Mouse (Mus musculus) c-Kit-positive CD71-negative TER-119-negative erythroid progenitor cells, embryonic 14.5 days (primary cell): ENCODE data around the gene Ptbp3.

ENCODE experiments used
- DNase-seq: peaks from one replicate; pipeline ENCODE4 v3.0.0-alpha.2; 2013; ENCODE audit warnings: low read depth

The Ptbp3 gene

DNA sequence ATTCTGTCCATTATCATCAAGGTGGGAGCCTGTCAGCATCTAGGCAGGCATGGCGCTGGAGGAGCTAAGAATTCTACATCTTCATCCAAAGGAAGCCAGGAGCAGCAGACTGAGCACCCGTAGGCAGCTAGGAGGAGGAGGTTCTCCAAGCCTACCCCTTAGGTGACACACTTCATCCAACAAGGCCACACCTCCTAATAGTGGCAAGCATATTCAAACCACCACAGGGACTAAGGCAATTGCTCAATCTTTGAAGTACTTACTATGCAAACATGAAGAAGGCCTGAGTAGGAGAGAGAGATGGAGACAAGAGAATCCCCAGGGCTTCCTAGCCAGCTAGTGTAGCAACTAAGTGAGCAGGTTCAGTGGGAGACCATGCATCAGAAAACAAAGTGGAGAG, 58.1 kb downstream of the Ptbp3 start:
- DNase-seq = no peak

DNA sequence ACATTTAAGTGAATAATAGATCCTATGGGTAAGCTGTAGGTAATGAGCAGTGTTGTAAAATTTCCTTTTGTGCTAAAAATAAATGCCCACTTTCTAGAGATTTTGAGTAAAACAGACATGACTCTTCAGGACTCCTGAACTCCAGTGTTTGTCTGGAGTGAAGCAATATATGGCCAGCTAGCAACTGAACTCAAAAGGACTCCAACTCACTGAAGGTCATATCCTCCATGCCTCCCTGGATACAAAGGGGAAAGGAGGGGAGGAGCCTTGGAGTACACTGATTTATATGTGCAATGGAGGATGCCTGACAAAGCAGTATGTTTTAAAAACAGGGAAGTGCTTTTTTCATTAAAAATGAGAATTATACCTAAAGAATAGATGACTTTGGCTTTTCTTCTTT, 77.9 kb downstream of the Ptbp3 start:
- DNase-seq = no peak

DNA sequence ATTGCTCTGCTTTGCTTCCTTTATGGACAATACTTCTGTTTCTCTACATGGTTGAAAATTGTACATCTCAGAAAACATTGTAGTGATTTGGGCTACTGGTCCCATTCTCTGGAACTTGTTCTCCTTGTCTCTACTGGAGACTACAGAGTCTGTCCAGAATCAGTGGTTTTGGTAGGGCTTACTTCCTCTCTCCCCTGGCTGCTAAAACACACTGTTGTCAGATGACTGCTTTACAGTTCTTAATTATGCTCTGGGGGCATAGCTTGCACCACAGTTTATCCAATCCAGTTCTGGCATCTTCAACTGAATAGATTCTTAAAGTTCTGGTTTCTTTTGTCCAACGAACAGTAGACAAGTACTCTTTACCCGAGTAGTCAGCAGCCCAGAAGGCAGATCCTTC, 83.7 kb downstream of the Ptbp3 start:
- no peak for DNase-seq

DNA sequence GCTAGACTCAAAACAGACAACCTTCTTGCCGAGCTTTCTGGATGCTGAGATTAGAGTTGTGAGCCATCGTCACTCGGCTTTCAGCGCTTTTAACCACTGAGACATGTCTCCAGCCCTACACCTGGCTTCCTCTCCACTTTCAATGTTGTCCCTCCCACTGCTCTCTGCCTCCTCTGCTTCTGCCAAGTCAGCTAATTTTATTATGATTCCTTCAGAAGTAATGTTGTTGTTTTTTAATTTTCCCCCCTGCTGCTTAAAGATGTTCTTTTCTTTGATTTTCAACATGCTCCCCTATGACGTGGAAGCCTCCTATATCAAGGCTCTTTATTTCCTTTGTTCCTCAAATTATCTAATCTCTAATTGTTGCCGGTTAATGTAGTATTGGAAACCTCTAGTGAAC, 84.5 kb downstream of the Ptbp3 start:
- DNase-seq = no peak

DNA sequence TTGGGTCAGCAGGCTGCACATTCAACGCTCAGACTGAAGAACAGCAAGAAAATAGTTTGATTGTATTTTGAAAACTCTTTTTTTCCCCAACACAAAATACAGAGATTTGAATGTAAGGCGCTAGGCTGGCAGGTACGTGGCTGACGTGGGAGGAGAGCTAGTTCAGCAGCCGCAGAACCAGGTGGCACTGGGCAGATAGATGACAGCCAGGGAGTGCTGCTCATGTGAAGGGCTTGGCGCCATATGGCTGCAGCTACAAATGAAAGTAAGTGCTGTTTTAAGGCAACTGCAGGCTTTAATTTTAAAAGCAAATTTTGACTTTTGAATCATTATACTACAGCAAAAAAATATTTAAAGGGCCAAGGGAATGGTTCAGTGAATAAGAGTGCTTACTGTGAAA, 86.7 kb downstream of the Ptbp3 start:
- no peak for DNase-seq

DNA sequence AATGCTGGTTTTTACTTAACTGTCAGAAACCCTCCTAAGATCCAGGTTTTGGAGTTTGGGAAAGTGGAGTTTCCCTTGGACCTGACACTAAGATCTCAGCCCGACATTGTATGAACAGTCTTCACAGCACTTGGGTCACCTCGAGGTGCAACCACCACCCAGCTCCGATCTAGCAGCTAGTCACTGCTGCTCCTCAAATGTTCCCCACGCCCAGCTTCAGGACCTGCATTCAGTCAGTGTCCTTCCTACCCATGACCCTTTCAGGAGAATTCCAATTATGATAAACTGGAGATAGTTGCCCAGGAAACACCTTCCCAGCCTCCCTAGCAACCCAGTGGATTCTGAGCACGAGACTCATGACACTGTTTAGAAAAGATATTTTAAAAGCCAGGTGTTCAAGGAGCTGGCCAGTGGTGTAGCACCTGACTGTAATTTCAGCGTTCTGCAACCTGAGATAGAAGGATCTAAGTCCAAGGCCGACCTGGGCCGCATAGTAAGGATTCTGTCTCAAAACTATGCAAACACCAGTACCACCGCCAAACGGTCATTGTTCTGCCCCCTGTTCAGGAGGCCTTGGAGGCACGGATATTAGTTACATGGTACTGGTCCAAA, 87.9 kb downstream of the Ptbp3 start:
- no peak for DNase-seq

DNA sequence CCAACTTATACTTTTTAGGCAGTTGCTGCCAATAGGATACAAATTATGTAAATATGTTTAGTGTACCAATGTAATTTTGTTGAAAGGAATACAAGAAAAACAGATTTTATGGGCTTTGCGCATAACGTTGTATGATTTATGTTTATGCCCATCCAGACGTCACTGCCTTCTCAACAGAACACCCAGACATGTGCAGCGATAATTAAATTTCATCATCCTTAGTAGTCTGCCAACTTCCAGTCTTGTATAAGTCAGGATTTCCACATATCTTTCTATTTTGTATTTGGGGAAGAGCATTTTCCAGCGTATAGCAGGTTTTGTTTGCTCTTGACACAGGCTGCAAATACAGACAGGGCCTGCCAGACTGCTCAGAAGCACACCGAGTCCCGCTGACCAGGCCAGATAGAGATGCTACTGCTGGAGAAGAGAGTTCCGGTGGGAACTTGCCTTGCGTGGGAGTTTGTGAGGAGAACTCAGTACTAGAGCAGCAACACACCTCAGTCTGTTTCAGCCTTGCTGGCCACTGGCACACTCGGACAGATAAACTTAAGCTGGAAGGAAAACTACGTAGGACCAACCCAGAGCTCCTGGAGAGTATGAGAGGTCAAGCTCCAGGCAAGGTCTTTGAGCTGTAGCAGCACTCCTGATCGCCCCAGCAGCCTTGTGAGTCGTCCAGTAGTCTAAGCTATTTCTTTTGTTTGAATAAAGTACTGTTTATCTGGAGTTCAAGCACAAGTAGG, 89.8 kb downstream of the Ptbp3 start:
- no peak for DNase-seq

DNA sequence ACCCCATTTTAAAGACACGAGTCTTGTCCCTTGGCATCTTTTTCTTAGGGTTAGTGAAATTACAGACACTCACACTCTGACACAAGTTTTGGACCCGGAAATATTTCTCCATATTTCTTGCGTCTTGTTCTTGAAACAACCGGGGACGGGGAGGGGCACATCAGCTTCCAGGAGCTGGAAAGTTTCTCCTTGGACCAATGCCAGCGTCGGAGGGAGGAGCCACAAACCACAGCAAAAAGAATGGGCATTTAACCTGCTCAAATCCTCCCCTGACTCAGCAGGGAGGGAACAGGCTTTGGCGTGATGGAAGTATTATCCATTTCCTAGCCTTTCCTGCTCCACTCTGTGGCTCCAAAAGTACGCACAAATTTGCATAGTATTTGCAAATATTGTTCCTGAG, 91.2 kb downstream of the Ptbp3 start:
- no peak for DNase-seq

DNA sequence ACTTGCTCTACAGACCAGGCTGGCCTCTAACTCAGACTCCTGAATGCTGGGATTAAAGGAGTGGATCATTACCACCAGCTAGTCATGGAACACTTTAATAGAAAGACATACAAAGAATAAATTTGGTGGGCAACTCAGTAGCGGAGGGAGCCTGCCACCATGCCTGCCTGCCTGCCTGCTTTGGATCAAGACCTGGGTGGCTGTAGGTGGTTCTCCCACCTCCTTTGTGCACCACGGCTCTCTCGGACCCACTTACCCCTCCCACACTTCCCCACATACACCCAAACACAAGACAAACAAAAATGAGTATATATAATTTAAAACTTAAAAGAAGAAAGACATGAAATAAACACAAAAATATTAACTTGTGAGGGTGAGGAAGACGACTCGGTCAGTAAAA, 92.1 kb downstream of the Ptbp3 start:
- DNase-seq = no peak

DNA sequence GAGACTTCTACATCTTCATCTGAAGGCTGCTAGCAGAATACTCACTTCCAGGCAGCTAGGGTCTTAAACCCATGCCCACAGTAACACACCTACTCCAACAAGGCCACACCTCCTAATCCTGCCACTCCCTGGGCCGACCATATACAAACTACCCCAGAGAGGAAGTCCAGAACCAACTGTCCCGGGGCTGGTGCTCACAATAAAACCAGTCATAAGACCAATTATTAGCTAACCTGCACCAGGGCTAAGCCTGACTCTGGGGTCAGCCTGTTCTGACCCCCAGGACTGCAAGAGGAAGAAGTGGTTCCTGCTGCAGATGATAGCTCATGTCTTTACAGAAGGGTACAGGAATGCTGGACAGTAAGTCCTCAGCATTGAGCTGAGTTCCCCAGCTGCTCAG, 93.7 kb downstream of the Ptbp3 start:
- no peak for DNase-seq

DNA sequence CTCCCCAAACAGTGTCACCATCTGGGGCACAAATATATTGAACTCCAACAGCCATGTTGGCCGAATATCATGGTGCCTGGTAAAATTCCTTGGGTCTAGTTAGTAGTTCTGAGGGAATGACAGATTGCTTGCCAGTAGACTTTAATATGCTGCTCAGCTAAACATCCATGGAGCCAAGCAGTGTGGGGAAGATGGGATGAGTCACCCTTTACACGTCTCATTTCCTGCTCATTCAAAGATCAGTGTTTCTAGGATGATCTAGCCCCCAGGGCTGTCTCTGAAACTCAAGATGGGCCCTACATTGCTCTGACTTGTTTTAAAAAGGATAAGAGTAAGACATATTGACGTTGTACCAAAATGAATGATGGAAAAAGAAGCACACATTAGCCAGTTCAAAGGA, 95.1 kb downstream of the Ptbp3 start:
- DNase-seq = no peak

DNA sequence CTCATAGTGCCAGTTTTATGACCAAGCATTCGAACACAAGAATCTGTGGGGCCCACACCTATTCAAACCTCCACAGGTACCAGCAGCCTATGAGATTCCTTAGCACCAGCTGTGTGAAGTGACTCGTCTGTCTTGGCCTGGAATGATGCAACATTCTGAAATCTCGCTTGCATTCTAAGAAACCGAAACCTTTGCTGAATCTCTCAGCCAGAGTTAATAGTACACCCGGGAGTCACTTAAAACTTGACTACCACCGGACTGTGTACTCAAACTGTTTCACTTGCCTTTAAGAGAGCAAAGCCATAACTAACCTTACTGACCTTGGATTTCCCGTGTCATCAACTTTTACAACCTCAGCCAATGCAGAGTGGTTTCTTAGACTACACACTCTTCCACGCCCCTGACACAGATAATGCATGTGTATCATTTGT, 96.6 kb downstream of the Ptbp3 start:
- DNase-seq = no peak

DNA sequence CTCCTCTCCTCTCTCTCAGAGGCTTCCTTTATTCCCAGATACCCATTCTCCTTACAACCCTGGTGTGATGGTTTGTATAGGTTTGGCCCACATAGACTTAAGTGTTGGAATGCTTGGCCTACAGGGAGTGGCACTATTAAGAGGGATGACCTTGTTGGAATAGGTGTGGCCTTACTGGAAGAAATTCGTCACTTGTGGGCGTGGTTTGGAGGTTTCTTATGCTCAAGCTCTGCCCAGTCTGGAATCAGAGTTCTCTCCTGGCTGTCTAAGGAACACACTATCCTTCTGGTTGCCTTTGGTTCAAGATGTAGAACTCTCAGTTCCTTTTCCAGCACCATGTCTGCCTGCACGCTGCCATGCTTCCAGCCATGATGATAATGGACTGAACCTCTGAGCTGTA, 98.3 kb downstream of the Ptbp3 start:
- no peak for DNase-seq

DNA sequence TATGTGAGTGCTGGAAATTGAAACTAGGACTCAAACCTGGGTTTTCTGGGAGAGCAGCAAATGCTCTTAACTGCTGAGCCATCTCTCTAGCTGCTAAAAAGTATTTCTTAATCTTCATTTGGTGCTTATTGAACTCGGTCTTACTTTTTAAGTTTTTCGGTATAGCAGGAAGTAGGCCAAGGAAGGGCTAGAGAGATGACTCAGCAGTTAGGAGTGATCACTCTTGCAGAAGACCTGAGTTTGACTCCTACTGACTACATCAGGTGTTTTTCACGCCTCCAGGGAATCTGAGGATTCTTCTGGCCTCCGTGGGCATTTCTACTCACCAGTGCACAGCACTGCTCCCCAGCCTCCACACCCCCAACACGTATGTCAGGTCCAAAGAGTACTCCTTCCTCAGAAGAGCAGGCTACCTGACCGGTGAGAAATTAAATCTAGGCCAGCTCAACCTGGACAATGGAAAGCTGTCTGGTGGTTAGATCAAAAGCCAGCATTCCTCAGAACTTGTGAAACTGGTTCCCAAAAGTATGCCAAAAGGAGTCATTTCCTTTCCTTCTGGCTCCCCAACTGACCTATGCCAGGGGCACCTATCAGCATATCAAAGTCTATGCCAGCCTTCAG, 98.8 kb downstream of the Ptbp3 start:
- no peak for DNase-seq

DNA sequence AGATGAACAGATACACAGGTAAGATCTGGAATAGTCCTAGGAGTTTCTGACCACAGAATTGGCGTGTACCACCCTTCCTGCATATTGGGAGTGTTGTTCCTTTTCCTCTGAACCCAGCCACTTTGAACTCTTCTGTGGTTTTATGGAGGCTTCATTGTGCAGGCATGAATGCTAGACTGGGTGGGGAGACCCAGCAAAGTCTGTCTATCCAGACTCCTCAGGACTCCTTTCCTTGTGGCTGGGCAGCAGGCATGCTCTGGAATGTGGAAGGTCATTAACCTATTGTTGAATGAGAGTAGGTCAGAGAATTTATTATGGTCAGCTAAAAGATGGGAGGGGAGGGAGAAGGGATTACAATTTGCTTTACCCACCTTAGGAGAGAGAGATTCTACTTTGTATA, 101.9 kb downstream of the Ptbp3 start:
- DNase-seq = no peak

DNA sequence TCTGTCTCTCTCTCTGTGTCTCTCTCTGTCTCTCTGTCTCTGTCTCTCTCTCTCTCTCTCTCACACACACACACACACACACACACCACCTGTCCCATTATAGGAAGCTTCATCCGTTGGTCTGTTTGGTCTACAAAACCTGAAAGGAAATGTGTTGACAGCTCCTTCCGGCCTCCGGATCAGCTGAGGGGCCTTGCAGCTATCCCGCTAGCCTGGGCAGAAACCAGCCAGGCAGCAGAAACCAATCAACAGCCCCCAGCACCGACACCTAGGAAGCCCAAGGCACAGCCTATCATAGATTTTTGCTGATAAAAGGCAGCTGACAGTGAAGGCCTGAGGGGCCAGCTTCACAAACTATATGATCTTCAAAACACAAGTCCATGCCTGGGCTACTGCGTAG, 103.6 kb downstream of the Ptbp3 start:
- DNase-seq = no peak

DNA sequence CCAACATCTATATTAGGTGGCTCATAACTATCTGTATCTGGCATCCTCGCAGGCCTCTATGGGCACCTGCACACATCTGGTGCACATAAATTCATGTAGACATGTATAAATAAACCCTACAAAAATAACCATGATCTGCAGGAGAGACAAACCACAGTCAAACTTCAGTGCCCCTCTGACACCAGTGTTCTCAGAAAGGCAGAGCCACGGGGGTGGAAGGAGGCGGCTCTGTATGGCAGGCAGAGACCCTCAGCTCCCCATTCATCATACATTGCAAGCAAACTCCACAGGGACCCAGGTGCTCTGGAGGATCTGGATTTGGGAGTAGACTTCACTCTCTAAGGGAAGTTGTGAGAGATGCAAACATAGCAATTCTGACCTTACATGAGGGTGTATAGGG, 104.2 kb downstream of the Ptbp3 start:
- DNase-seq = no peak

DNA sequence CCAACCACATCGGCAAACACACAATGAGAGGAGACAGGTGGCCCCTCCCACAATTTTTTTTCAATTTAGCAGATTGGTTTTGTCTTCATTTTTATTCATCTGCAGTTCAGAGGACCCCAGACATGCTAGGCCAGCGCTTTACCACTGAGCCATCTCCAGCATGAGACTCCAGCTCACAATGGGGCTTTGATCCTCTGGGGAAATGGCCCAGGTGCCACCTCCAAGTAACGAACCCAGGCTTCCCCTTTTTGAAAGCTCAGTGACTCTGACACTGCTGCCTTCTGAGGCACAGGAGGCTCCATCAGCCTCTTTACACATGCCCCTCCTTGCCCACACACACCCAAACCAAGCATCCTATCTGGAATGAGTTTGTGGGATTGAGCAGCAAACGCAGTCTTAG, 105.1 kb downstream of the Ptbp3 start:
- no peak for DNase-seq

DNA sequence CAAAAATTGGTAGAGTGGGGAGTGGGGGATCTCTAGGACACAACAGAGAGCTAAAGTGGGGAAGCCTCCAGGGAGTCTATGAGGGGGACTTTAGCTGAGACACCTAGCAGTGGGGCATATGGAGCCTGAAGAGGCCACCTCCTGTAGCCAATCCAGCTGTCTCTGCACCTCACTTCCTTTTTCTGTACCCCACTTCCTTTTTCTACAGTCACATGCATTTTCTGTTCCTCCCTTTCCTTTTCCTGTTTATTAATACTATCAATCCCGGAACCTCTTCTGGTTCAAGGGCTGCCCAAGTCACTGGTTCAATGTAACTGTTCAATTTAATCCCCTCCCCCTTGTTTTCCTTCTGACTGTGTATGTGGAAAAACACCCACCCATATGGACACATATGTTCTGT, 107.9 kb downstream of the Ptbp3 start:
- no peak for DNase-seq

DNA sequence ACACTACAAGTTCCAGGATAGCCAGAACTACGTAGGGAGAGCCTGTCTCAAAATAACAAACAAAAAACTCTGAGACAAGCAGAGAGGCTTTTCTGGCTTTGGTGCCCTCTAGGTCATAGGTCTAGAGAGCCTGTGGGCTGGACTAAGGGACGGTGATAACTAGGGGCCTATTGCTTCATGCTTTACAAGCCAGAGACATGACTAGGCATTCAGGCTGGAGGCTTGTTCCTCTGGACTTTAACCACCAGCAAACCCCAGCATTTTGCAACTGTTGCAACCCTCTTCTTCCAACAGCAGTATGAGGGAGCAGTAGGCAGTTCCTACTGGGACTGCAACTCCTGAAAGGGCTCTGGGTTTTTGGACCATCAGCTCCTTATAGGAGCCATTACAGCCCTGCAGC, 109.2 kb downstream of the Ptbp3 start:
- DNase-seq = peak; percentile 47

DNA sequence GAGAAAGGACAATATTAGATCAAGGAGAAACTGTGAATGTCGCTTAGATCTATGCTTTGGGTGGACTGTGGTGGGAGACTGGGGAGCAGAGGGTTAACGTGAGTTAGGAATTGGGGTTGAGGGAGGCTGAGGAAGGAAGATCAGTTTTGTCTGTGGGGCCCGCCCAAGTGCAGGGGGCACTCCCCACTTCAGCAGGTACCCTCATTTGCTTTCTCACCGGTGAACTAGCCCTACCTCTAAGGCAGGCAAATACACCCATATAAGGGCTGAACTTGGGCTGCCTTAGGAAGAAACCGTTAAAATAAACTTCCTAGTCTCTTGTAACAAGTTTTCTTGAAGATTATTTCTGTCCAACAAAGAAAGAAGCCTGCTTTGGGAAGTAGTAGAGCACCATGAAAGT, 110.1 kb downstream of the Ptbp3 start:
- DNase-seq = no peak

DNA sequence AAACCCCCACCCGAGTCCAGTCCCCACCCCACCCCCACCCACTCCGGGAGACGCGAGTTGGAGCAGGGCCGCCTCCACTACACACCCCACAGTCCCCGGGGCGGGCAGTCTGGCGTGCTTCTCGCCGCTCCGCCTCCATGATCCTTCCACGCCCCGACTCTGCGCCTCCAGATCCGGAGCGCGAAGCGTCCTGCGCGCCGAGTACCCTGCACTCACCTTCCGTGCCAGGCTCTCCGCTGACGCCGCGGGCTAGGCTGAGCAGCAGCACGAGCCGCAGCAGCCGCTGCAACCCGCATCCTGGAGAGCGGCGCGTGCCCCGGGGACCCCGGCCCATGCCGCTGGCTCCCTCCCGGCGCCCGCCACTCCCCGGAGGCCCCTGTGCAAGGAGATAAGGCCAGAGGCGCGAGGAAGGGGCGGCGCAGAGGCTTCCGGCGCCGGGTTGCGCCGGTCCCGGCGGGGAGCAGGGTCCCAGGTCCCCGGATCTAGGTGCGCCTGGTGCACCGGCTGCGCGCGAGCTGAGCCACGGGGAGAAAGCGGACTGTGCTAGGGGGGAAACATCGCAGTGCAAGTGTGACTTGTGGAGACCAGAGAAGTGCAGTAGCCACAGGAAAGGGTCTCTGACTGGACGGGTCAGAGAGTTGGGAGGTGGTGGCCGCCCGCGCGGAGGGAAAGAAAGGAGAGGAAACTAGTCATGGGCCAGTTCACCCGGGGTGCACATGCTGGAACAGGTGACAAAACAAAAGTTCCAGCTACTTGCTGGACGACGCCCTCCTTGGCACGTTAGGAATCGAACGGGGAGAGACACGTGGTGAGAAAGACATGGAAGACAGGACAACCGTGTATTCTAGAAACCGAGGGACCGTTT, 110.9 kb downstream of the Ptbp3 start, which contains the start of gene Susd1:
Gene Susd1, minus strand, starts transcription at position 644 of the 865 bp plus-strand sequence.
- DNase-seq = no peak

DNA sequence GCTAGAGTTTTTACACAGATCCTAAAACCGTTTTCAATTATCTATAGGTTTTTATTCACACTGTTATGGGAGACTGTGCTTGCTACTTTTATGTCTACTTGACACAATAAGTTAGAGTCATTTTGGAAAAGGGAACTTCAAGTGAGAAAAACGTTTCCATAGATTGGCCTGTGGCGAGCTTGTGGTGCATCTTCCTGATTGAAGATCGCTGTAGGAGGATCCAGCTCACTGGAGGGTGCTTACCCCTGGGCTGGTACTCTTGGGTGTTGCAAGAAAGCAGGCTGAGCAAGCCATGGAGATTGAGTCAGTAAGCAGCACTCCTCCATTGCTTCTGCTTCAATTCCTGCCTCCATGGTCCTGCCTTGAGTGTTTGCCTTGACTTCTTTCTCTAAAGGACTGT, 113.2 kb downstream of the Ptbp3 start:
- no peak for DNase-seq
